Mouse (Mus musculus): Measurements from ENCODE around the gene Zfyve21. TPM values are rescaled to one million over a fixed set of nuclear protein-coding genes. Genes with fewer than 3 reads are reported as not detected.

Zfyve21 gene
- polyA plus RNA-seq, 1 experiment from 2014 or later: 70.7 TPM

GRCm38 (mm10) chr12:111851745-111852144 is 37.8 kb downstream of the Zfyve21 start:
- ATAC-seq (replicated peaks; ENCODE audit: insufficient number of reproducible peaks, low FRiP score, low TSS enrichment, low read depth) (no peak), DNase-seq (ENCODE audit: low spot score) (no peak)
- Histone ChIP-seq H3K4me1 (ENCODE audit: control insufficient read depth, insufficient read depth, low read length) (no peaks in the 10 kb centered on the region), H3K9me3 (replicated peaks; ENCODE audit: control insufficient read depth, low read length) (no peaks in the 10 kb centered on the region), H3K9ac (replicated peaks; ENCODE audit: low read length) (no peak overlapping the region), H3K36me3 (replicated peaks; ENCODE audit: control insufficient read depth, insufficient read depth, low read depth, low read length) (no peaks in the 10 kb centered on the region), H3K27ac (replicated peaks; ENCODE audit: low read depth, low read length) (no peak overlapping the region), H3K4me2 (ENCODE audit: low read depth, low read length) (no peak overlapping the region), H3K4me3 (ENCODE audit: low read depth, low read length) (no peak overlapping the region), H3K27me3 (ENCODE audit: control insufficient read depth, insufficient read depth, low read length) (no peaks in the 10 kb centered on the region)
- WGBS: 78% methylated on average over 5 of the region's 5 CpGs

GRCm38 (mm10) chr12:111853011-111853436 is 39.1 kb downstream of the Zfyve21 start:
- Histone ChIP-seq H3K27ac (replicated peaks; ENCODE audit: low read depth, low read length) (no peak overlapping the region), H3K36me3 (replicated peaks; ENCODE audit: control insufficient read depth, insufficient read depth, low read depth, low read length) (no peaks in the 10 kb centered on the region), H3K9ac (replicated peaks; ENCODE audit: low read length) (no peak overlapping the region), H3K9me3 (replicated peaks; ENCODE audit: control insufficient read depth, low read length) (no peaks in the 10 kb centered on the region), H3K4me3 (ENCODE audit: low read depth, low read length) (no peak overlapping the region), H3K27me3 (ENCODE audit: control insufficient read depth, insufficient read depth, low read length) (no peaks in the 10 kb centered on the region), H3K4me2 (ENCODE audit: low read depth, low read length) (no peak overlapping the region), H3K4me1 (ENCODE audit: control insufficient read depth, insufficient read depth, low read length) (no peaks in the 10 kb centered on the region)
- DNase-seq (ENCODE audit: low spot score) (peak; percentile 22), ATAC-seq (replicated peaks; ENCODE audit: insufficient number of reproducible peaks, low FRiP score, low TSS enrichment, low read depth) (no peak)
- WGBS: 48% methylated on average over 10 of the region's 10 CpGs

DNA sequence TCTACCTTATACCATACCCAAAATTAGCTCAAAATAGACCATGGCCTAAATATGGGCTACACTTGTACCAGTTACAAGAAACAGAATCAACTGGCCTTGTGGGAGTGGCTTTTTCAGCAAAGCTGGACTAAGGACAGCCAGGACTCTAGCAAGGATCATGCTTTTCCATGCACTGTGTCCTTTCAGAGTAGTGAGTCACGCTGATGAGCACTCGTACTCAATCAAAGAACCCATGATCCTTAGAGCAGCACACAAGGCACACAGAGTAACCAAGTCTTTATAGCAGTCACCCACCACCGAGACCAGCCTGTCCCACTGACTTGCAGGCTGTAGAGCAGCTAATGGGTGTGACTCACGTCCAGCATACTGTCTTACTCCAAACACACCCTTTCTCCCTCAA is 39.6 kb downstream of the Zfyve21 start:
- Histone ChIP-seq H3K4me3 (ENCODE audit: low read depth, low read length) (no peak overlapping the region), H3K4me1 (ENCODE audit: control insufficient read depth, insufficient read depth, low read length) (no peaks in the 10 kb centered on the region), H3K27ac (replicated peaks; ENCODE audit: low read depth, low read length) (no peak overlapping the region), H3K9me3 (replicated peaks; ENCODE audit: control insufficient read depth, low read length) (no peaks in the 10 kb centered on the region), H3K4me2 (ENCODE audit: low read depth, low read length) (no peak overlapping the region), H3K36me3 (replicated peaks; ENCODE audit: control insufficient read depth, insufficient read depth, low read depth, low read length) (no peaks in the 10 kb centered on the region), H3K9ac (replicated peaks; ENCODE audit: low read length) (no peak overlapping the region), H3K27me3 (ENCODE audit: control insufficient read depth, insufficient read depth, low read length) (no peaks in the 10 kb centered on the region)
- ATAC-seq (replicated peaks; ENCODE audit: insufficient number of reproducible peaks, low FRiP score, low TSS enrichment, low read depth) (no peak), DNase-seq (ENCODE audit: low spot score) (no peak)
- WGBS: 67% methylated on average over 4 of the region's 4 CpGs

GRCm38 (mm10) chr12:111855448-111855847 is 41.5 kb downstream of the Zfyve21 start:
- Histone ChIP-seq H3K4me1 (ENCODE audit: control insufficient read depth, insufficient read depth, low read length) (no peaks in the 10 kb centered on the region), H3K4me3 (ENCODE audit: low read depth, low read length) (no peak overlapping the region), H3K27ac (replicated peaks; ENCODE audit: low read depth, low read length) (no peak overlapping the region), H3K9me3 (replicated peaks; ENCODE audit: control insufficient read depth, low read length) (no peaks in the 10 kb centered on the region), H3K27me3 (ENCODE audit: control insufficient read depth, insufficient read depth, low read length) (no peaks in the 10 kb centered on the region), H3K4me2 (ENCODE audit: low read depth, low read length) (no peak overlapping the region), H3K36me3 (replicated peaks; ENCODE audit: control insufficient read depth, insufficient read depth, low read depth, low read length) (no peaks in the 10 kb centered on the region), H3K9ac (replicated peaks; ENCODE audit: low read length) (no peak overlapping the region)
- no peak for ATAC-seq (replicated peaks; ENCODE audit: insufficient number of reproducible peaks, low FRiP score, low TSS enrichment, low read depth)
- WGBS: 91% methylated on average over 2 of the region's 2 CpGs
- DNase-seq (ENCODE audit: low spot score): no peak

DNA sequence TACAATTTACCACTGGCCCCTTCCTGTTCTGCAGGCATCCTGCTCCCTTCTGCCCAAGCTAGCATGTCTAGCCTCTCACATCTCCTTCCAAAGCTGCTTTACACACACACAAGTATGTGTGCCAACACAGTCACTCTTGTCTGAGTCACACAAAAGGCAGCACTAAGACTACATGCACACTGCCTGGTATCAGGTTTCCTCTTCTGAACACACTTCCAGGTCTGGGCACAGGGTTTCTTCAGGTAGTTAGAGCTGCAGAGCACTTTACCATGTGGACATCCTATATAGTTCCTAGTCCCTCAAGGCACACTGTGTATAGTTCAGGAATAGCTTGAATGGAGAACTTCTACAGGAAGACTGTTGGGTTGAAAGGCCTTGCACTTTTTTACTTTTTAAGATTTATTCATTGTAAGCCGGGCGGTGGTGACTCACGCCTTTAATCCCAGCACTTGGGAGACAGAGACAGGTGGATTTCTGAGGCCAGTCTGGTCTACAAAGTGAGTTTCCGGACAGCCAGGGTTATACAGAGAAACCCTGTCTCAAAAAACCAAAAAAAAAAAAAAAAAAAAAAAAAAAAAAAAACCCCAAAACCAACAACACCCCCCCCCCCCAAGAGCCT is 50.3 kb downstream of the Zfyve21 start:
- no peak overlapping the region for H3K27ac ChIP-seq (replicated peaks; ENCODE audit: low read depth, low read length)
- H3K4me2 ChIP-seq (ENCODE audit: low read depth, low read length): no peak overlapping the region
- no peak overlapping the region for H3K9ac ChIP-seq (replicated peaks; ENCODE audit: low read length)
- no peaks in the 10 kb centered on the region for H3K4me1 ChIP-seq (ENCODE audit: control insufficient read depth, insufficient read depth, low read length)
- no peak for DNase-seq (ENCODE audit: low spot score)
- H3K36me3 ChIP-seq (replicated peaks; ENCODE audit: control insufficient read depth, insufficient read depth, low read depth, low read length): no peaks in the 10 kb centered on the region
- H3K9me3 ChIP-seq (replicated peaks; ENCODE audit: control insufficient read depth, low read length): no peaks in the 10 kb centered on the region
- WGBS: 92% methylated on average over 4 of the region's 4 CpGs
- H3K4me3 ChIP-seq (ENCODE audit: low read depth, low read length): no peak overlapping the region
- H3K27me3 ChIP-seq (ENCODE audit: control insufficient read depth, insufficient read depth, low read length): no peaks in the 10 kb centered on the region
- ATAC-seq (replicated peaks; ENCODE audit: insufficient number of reproducible peaks, low FRiP score, low TSS enrichment, low read depth): no peak

- no peak overlapping the region for H3K4me3 ChIP-seq (ENCODE audit: low read depth, low read length)
- no peaks in the 10 kb centered on the region for H3K9me3 ChIP-seq (replicated peaks; ENCODE audit: control insufficient read depth, low read length)
- no peak overlapping the region for H3K9ac ChIP-seq (replicated peaks; ENCODE audit: low read length)
- no peaks in the 10 kb centered on the region for H3K4me1 ChIP-seq (ENCODE audit: control insufficient read depth, insufficient read depth, low read length)
- H3K27me3 ChIP-seq (ENCODE audit: control insufficient read depth, insufficient read depth, low read length): no peaks in the 10 kb centered on the region
- H3K27ac ChIP-seq (replicated peaks; ENCODE audit: low read depth, low read length): no peak overlapping the region
- no peaks in the 10 kb centered on the region for H3K36me3 ChIP-seq (replicated peaks; ENCODE audit: control insufficient read depth, insufficient read depth, low read depth, low read length)
- no peak for ATAC-seq (replicated peaks; ENCODE audit: insufficient number of reproducible peaks, low FRiP score, low TSS enrichment, low read depth)
- H3K4me2 ChIP-seq (ENCODE audit: low read depth, low read length): no peak overlapping the region
- no peak for DNase-seq (ENCODE audit: low spot score)
- WGBS: 81% methylated on average over 1 of the region's 1 CpGs
These were observed 55.8 kb downstream of the Zfyve21 start for GRCm38 (mm10) chr12:111869806-111870205.

DNA sequence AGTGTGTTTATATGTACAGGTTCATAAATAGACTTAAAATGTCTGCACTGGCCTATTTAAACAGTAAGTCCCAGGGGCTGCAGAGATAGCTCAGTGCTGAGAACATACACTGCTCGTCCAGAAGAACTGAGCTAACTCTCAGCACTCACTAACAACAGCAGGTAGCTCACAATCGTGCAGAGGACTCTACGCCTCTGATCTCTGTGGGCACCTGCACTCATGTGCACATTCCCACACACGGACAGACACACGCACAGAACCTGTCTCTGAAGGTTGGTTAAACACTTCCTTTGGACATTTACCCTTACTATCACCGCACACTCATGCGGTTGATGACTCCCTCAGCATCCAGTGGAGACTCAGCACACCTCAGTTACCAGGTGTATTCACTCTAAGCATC is 56.8 kb downstream of the Zfyve21 start:
- Histone ChIP-seq H3K27ac (replicated peaks; ENCODE audit: low read depth, low read length) (no peak overlapping the region), H3K4me3 (ENCODE audit: low read depth, low read length) (no peak overlapping the region), H3K4me2 (ENCODE audit: low read depth, low read length) (no peak overlapping the region), H3K9ac (replicated peaks; ENCODE audit: low read length) (no peak overlapping the region), H3K27me3 (ENCODE audit: control insufficient read depth, insufficient read depth, low read length) (no peaks in the 10 kb centered on the region), H3K4me1 (ENCODE audit: control insufficient read depth, insufficient read depth, low read length) (no peaks in the 10 kb centered on the region), H3K36me3 (replicated peaks; ENCODE audit: control insufficient read depth, insufficient read depth, low read depth, low read length) (no peaks in the 10 kb centered on the region), H3K9me3 (replicated peaks; ENCODE audit: control insufficient read depth, low read length) (no peaks in the 10 kb centered on the region)
- ATAC-seq (replicated peaks; ENCODE audit: insufficient number of reproducible peaks, low FRiP score, low TSS enrichment, low read depth) (no peak), DNase-seq (ENCODE audit: low spot score) (no peak)
- 89% methylated on average over 7 of the region's 7 CpGs for WGBS

- no peak for DNase-seq (ENCODE audit: low spot score)
- Histone ChIP-seq H3K36me3 (replicated peaks; ENCODE audit: control insufficient read depth, insufficient read depth, low read depth, low read length) (no peaks in the 10 kb centered on the region), H3K9ac (replicated peaks; ENCODE audit: low read length) (no peak overlapping the region), H3K27me3 (ENCODE audit: control insufficient read depth, insufficient read depth, low read length) (no peaks in the 10 kb centered on the region), H3K4me1 (ENCODE audit: control insufficient read depth, insufficient read depth, low read length) (no peaks in the 10 kb centered on the region), H3K4me3 (ENCODE audit: low read depth, low read length) (no peak overlapping the region), H3K9me3 (replicated peaks; ENCODE audit: control insufficient read depth, low read length) (no peaks in the 10 kb centered on the region), H3K4me2 (ENCODE audit: low read depth, low read length) (no peak overlapping the region), H3K27ac (replicated peaks; ENCODE audit: low read depth, low read length) (no peak overlapping the region)
- WGBS: 87% methylated on average over 5 of the region's 5 CpGs
- no peak for ATAC-seq (replicated peaks; ENCODE audit: insufficient number of reproducible peaks, low FRiP score, low TSS enrichment, low read depth)
These were observed 58.1 kb downstream of the Zfyve21 start for GRCm38 (mm10) chr12:111872079-111872478.
